Mouse (Mus musculus) skeletal muscle tissue, adult 2 months (tissue): Measurements from ENCODE around the gene Ccdc39.

ENCODE experiments used
- DNase-seq: peaks from one replicate; pipeline ENCODE4 v3.0.0-alpha.2; 2012; ENCODE audit warnings: low read depth, low spot score

The Ccdc39 gene

GRCm38 (mm10) chr3:33790975-33791374 lies 53.1 kb downstream of the Ccdc39 start:
- DNase-seq, result no peak
